Mouse (Mus musculus) kidney, embryonic 15.5 days (tissue): ENCODE results near the gene Treml1. TPM values are rescaled to one million over a fixed set of nuclear protein-coding genes. Genes with fewer than 3 reads are reported as not detected.
"Not testable (repeated sequence)": the region's sequence is repeated elsewhere in the genome, so short reads cannot be mapped to it uniquely, and the experiment has no call there.

Experiments
- ATAC-seq: fragments of 200-750 bp; cut with Nextera tagmentation; replicated peaks from 2 replicates; pipeline ENCODE4 v1.8.0; 2017; ENCODE audit warnings: moderate TSS enrichment; ENCODE audit not compliant: low FRiP score
- H3K27ac ChIP-seq: fragments of 300-500 bp; sonication (generic); 2 replicates; pipeline ENCODE4 v1.5.1; 2015; ENCODE audit warnings: mild to moderate bottlenecking, inconsistent platforms
- H3K27me3 ChIP-seq: fragments of 300-500 bp; sonication (generic); 2 replicates; pipeline ENCODE4 v1.6.1; 2015; ENCODE audit warnings: inconsistent platforms
- H3K36me3 ChIP-seq: fragments of 300-500 bp; sonication (generic); 2 replicates; pipeline ENCODE4 v1.6.1; 2015; ENCODE audit warnings: inconsistent platforms
- H3K4me1 ChIP-seq: fragments of 300-500 bp; sonication (generic); 2 replicates; pipeline ENCODE4 v1.6.1; 2015; ENCODE audit warnings: inconsistent platforms
- H3K4me2 ChIP-seq: fragments of 300-500 bp; sonication (generic); 2 replicates; pipeline ENCODE4 v1.6.1; 2015; ENCODE audit warnings: moderate library complexity, mild to moderate bottlenecking, inconsistent platforms
- H3K4me3 ChIP-seq: fragments of 300-500 bp; sonication (generic); replicated peaks from 2 replicates; pipeline ENCODE4 v1.5.1; 2015; ENCODE audit warnings: mild to moderate bottlenecking, inconsistent platforms
- H3K9ac ChIP-seq: fragments of 300-500 bp; sonication (generic); 2 replicates; pipeline ENCODE4 v1.6.1; 2015; ENCODE audit warnings: mild to moderate bottlenecking, inconsistent platforms
- H3K9me3 ChIP-seq: fragments of 300-500 bp; sonication (generic); replicated peaks from 2 replicates; pipeline ENCODE4 v1.6.1; 2016; ENCODE audit warnings: inconsistent platforms
- WGBS: fragments of 180-500 bp; shearing (Covaris S2); methylation state at CpG from one replicate; pipeline ENCODE4 v1.1.7; 2015; ENCODE audit warnings: mixed read lengths; 5-methylcytosine and 5-hydroxymethylcytosine counted together
- polyA plus RNA-seq: library from polyadenylated mRNA; unstranded; fragments of >200 nt; fragmentation: Nextera tagmentation; extraction: Ambion mirVana; gene quantifications from 2 replicates; pipeline ENCODE4 v1.2.1, GENCODE M21; 2015

Treml1 gene
- polyA plus RNA-seq: 0.60 and 1.3 TPM in 2 replicates

- WGBS: 72% methylated on average over 7 of the region's 7 CpGs
- Histone ChIP-seq H3K27me3 (no peaks in the 10 kb centered on the region), H3K36me3 (no peaks in the 10 kb centered on the region)
Observed at GRCm38 (mm10) chr17:48359616-48360015, at the start of gene Treml1. Gene Treml1 (plus strand): TSS chr17:48359916.

GRCm38 (mm10) chr17:48312124-48312523 lies 47.6 kb upstream of the Treml1 start:
- WGBS: 74% methylated on average over 2 of the region's 2 CpGs
- no peak for ATAC-seq

More at GRCm38 (mm10) chr17:48359616-48360015, at the start of gene Treml1:
- Histone ChIP-seq H3K27ac (no peak within 1 kb of the TSS), H3K4me2 (no peak within 1 kb of the TSS), H3K9ac (no peak within 1 kb of the TSS), H3K9me3 (no peaks in the 10 kb centered on the region), H3K4me1 (no peaks in the 10 kb centered on the region), H3K4me3 (no peak within 1 kb of the TSS)
- ATAC-seq: no peak

DNA sequence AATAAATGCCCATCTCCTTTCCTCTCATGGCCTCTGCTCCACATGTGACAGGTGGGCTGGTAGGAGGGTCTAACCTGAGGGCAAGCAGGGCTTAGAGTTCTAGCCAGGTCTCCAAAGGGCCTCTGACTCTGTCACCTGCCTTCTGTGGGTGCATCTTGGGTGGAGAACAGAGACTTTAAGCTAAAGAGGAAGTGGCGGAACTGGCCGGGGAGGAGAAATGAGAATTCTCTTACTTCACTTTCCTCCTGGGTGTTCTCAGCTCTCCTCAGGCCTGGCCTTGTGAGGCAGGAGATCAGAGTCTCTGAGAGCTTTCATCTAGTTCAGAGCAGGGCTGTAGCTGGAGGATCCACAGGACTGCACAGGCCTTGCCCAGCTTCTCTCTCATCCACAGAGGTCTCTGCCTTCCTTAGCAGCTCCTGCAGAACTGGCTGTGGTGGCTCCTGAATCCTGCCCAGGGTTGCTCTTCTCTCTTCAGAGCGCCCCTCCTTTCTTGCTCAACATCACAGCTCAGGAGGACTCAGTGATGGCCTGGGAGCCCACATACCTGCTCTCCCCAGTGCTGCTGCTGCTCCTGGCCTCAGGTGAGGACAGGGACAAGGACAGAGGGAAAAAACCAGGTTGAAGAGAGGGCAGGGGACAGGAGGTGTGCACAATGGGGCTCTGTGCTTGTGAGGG lies 43.7 kb upstream of the Treml1 start, which contains the start of gene B430306N03Rik:
Gene B430306N03Rik (plus strand): TSS at position 237 of the 675 bp plus-strand sequence.
- not testable (repeated sequence) for H3K27me3 ChIP-seq, H3K4me2 ChIP-seq, H3K4me3 ChIP-seq, H3K9ac ChIP-seq, H3K27ac ChIP-seq, H3K4me1 ChIP-seq, H3K36me3 ChIP-seq, H3K9me3 ChIP-seq, ATAC-seq
- WGBS: 83% methylated on average over 3 of the region's 3 CpGs

More at GRCm38 (mm10) chr17:48312124-48312523, 47.6 kb upstream of the Treml1 start:
- Histone ChIP-seq H3K4me3 (no peak overlapping the region), H3K27ac (no peak overlapping the region), H3K36me3 (no peaks in the 10 kb centered on the region), H3K27me3 (no peaks in the 10 kb centered on the region), H3K4me2 (no peak overlapping the region), H3K9ac (no peak overlapping the region), H3K9me3 (no peaks in the 10 kb centered on the region), H3K4me1 (no peaks in the 10 kb centered on the region)

DNA sequence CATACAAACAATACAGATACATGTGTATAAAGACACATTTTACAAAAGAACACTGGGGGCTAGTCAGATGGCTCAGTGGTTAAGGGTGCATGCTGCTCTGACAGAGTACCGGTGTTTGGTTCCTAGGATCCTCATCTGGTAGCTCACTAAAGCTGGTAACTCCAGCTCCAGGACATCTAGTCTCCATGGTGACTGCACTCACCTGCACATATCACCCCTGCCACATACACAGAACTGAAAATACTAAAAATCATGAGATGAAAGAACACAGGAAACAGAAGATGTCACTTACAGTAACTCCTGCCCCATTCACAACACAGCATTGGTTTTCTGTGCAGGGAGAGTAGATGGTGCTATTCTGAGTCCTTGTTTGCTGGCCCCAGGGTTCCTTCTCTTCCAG lies 41.0 kb upstream of the Treml1 start:
- H3K27me3 ChIP-seq: no peaks in the 10 kb centered on the region
- no peaks in the 10 kb centered on the region for H3K4me1 ChIP-seq
- no peak overlapping the region for H3K4me2 ChIP-seq
- no peak overlapping the region for H3K27ac ChIP-seq
- H3K36me3 ChIP-seq: no peaks in the 10 kb centered on the region
- no peak overlapping the region for H3K4me3 ChIP-seq
- WGBS: 96% methylated on average over 1 of the region's 1 CpGs
- H3K9ac ChIP-seq: no peak overlapping the region
- H3K9me3 ChIP-seq: no peaks in the 10 kb centered on the region
- ATAC-seq: no peak

- WGBS: 81% methylated on average over 2 of the region's 2 CpGs
- no peaks in the 10 kb centered on the region for H3K27me3 ChIP-seq
- H3K9ac ChIP-seq: no peak overlapping the region
- H3K9me3 ChIP-seq: no peaks in the 10 kb centered on the region
- H3K4me2 ChIP-seq: no peak overlapping the region
- H3K36me3 ChIP-seq: no peaks in the 10 kb centered on the region
- no peak overlapping the region for H3K27ac ChIP-seq
- no peaks in the 10 kb centered on the region for H3K4me1 ChIP-seq
- ATAC-seq: no peak
- H3K4me3 ChIP-seq: no peak overlapping the region
Observed at GRCm38 (mm10) chr17:48321279-48321678, 38.4 kb upstream of the Treml1 start.

- 74% methylated on average over 3 of the region's 3 CpGs for WGBS
- H3K4me3 ChIP-seq: no peak overlapping the region
- no peaks in the 10 kb centered on the region for H3K9me3 ChIP-seq
- H3K36me3 ChIP-seq: no peaks in the 10 kb centered on the region
- H3K27me3 ChIP-seq: no peaks in the 10 kb centered on the region
- H3K27ac ChIP-seq: no peak overlapping the region
- no peak for ATAC-seq
- H3K4me2 ChIP-seq: no peak overlapping the region
- H3K4me1 ChIP-seq: no peaks in the 10 kb centered on the region
- no peak overlapping the region for H3K9ac ChIP-seq
Observed at GRCm38 (mm10) chr17:48323236-48323635, 36.5 kb upstream of the Treml1 start.

- WGBS: 74% methylated on average over 5 of the region's 5 CpGs
- no peak overlapping the region for H3K9ac ChIP-seq
- H3K4me2 ChIP-seq: no peak overlapping the region
- H3K27ac ChIP-seq: no peak overlapping the region
- H3K27me3 ChIP-seq: no peaks in the 10 kb centered on the region
- H3K9me3 ChIP-seq: no peaks in the 10 kb centered on the region
- no peak for ATAC-seq
- H3K4me3 ChIP-seq: no peak overlapping the region
- H3K4me1 ChIP-seq: no peaks in the 10 kb centered on the region
- H3K36me3 ChIP-seq: no peaks in the 10 kb centered on the region
Observed at GRCm38 (mm10) chr17:48324258-48324657, 35.5 kb upstream of the Treml1 start.

GRCm38 (mm10) chr17:48325093-48325492 lies 34.6 kb upstream of the Treml1 start:
- no peak for ATAC-seq
- no peaks in the 10 kb centered on the region for H3K36me3 ChIP-seq
- 93% methylated on average over 6 of the region's 6 CpGs for WGBS
- no peaks in the 10 kb centered on the region for H3K27me3 ChIP-seq
- no peak overlapping the region for H3K4me3 ChIP-seq
- no peaks in the 10 kb centered on the region for H3K9me3 ChIP-seq
- H3K27ac ChIP-seq: no peak overlapping the region
- no peaks in the 10 kb centered on the region for H3K4me1 ChIP-seq
- H3K4me2 ChIP-seq: no peak overlapping the region
- no peak overlapping the region for H3K9ac ChIP-seq

GRCm38 (mm10) chr17:48325638-48326037 lies 34.1 kb upstream of the Treml1 start:
- Histone ChIP-seq H3K9ac (no peak overlapping the region), H3K9me3 (no peaks in the 10 kb centered on the region), H3K27me3 (no peaks in the 10 kb centered on the region), H3K36me3 (no peaks in the 10 kb centered on the region), H3K4me3 (no peak overlapping the region), H3K27ac (no peak overlapping the region), H3K4me1 (no peaks in the 10 kb centered on the region), H3K4me2 (no peak overlapping the region)
- no peak for ATAC-seq
- WGBS: 81% methylated on average over 11 of the region's 11 CpGs

DNA sequence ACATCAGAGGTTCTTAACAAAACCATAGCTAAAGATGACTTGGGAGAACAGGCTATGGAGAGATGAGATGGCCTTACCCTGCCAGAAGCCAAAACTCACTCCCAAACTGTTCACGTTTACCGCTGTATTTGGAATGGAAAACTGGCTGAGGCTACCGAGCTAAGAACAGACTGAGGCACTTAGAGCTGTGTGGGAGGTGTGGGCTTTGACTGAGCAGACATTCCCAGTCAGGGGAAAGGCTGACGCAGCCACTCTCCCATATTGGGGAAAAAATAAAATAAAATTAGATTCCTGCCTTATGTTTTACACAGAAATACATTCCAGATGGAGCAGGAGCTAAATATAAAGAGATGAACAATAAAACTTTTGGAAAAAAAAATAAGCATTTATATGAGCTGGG lies 33.1 kb upstream of the Treml1 start:
- Histone ChIP-seq H3K27ac (no peak overlapping the region), H3K36me3 (no peaks in the 10 kb centered on the region), H3K4me1 (no peaks in the 10 kb centered on the region), H3K4me2 (no peak overlapping the region), H3K27me3 (no peaks in the 10 kb centered on the region), H3K9me3 (no peaks in the 10 kb centered on the region), H3K9ac (no peak overlapping the region), H3K4me3 (no peak overlapping the region)
- no peak for ATAC-seq
- 58% methylated on average over 4 of the region's 4 CpGs for WGBS

DNA sequence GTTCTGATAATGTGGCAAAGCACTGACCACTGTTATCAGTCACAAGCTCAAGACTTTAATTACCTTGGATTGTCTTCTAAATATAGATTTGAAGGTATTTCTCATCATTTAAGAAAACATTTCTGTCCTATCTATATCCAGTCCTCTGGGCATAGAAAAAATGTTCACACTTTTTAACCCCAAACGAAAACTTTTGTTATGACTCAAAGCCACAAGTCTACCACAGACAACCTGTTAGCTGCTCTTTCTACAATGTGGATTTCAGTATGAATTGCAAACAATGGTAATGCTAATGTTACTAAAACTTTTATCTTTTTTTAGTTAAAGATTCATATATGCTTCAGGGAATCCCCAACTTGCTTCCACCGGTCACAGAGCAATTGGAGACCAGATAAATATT lies 27.2 kb upstream of the Treml1 start:
- no peak for ATAC-seq
- Histone ChIP-seq H3K9me3 (no peaks in the 10 kb centered on the region), H3K4me2 (no peak overlapping the region), H3K27ac (no peak overlapping the region), H3K4me3 (no peak overlapping the region), H3K4me1 (no peaks in the 10 kb centered on the region), H3K9ac (no peak overlapping the region), H3K36me3 (no peaks in the 10 kb centered on the region), H3K27me3 (no peaks in the 10 kb centered on the region)
- WGBS: 83% methylated on average over 2 of the region's 2 CpGs

DNA sequence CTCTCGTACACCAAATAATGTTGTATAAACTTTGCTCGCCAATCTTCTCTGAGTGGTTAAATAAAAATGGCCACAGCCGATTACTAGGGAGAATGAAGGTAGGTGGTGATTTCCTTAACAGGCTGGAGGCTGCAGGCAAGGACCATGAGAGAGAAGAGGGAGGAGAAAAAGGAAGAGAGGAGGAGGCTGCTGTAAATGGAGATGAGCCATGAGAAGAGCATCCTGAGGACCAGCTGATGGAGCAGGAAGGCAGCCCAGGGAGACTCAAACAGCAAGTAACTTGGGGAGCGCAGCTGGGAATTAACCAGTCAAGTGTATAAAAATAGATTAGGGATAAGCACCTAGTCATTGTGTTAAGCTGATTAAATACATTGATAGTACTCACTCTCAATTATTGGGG lies 25.5 kb upstream of the Treml1 start:
- H3K27me3 ChIP-seq: no peaks in the 10 kb centered on the region
- no peaks in the 10 kb centered on the region for H3K9me3 ChIP-seq
- no peaks in the 10 kb centered on the region for H3K36me3 ChIP-seq
- no peak overlapping the region for H3K9ac ChIP-seq
- H3K4me1 ChIP-seq: no peaks in the 10 kb centered on the region
- no peak overlapping the region for H3K27ac ChIP-seq
- WGBS: 94% methylated on average over 4 of the region's 4 CpGs
- no peak for ATAC-seq
- H3K4me3 ChIP-seq: no peak overlapping the region
- H3K4me2 ChIP-seq: no peak overlapping the region

- no peaks in the 10 kb centered on the region for H3K4me1 ChIP-seq
- no peak overlapping the region for H3K9ac ChIP-seq
- ATAC-seq: no peak
- no peak overlapping the region for H3K4me2 ChIP-seq
- H3K36me3 ChIP-seq: no peaks in the 10 kb centered on the region
- no peak overlapping the region for H3K4me3 ChIP-seq
- no peaks in the 10 kb centered on the region for H3K9me3 ChIP-seq
- 7% methylated on average over 6 of the region's 6 CpGs for WGBS
- H3K27me3 ChIP-seq: no peaks in the 10 kb centered on the region
- no peak overlapping the region for H3K27ac ChIP-seq
Observed at GRCm38 (mm10) chr17:48336857-48337256, 22.9 kb upstream of the Treml1 start.
